Mouse (Mus musculus): ENCODE data around the gene Nle1. TPM values are rescaled to one million over a fixed set of nuclear protein-coding genes. Genes with fewer than 3 reads are reported as not detected.

Nle1 gene
- polyA plus RNA-seq, 1 experiment = 3.8 TPM

GRCm38 (mm10) chr11:82891936-82892335, 16.3 kb downstream of the Nle1 start, which contains the start of gene Fndc8:
Gene Fndc8, plus strand, starts transcription at chr11:82892124.
- no peak for TF ChIP-seq CTCF (IDR thresholded peaks at IDR 0.05; ENCODE audit: low read depth, low read length)
- no peak for TF ChIP-seq POLR2A (IDR thresholded peaks at IDR 0.05; ENCODE audit: borderline replicate concordance, low read depth, low read length)
- no peak within 1 kb of the TSS for H3K27ac ChIP-seq (ENCODE audit: insufficient read depth, low read depth, low read length)
- no peaks in the 10 kb centered on the region for H3K4me1 ChIP-seq (ENCODE audit: control insufficient read depth, insufficient read depth, low read length)
- no peak within 1 kb of the TSS for H3K4me3 ChIP-seq (ENCODE audit: insufficient read depth, low read length)

DNA sequence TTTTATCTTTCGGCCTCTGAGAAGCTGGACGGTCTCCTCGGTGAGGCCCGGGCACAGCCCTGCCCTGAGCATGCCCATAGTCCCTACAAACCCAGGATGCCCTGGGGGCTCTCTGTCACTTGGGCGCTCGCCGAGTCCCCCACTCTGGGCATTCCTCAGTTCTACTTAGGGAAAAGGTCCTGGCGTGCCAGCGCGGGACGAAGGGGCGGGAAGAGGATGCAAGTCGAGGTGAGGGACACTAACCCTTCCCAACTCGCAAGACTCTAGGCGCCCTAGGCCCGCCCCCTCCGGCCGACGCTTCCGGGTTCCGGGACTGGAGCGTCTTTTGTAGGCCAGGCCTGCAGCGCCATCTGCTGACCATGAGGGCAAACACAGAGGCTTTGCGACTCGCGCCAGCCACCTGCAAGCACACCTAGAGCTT, 17.9 kb downstream of the Nle1 start, which contains the start of gene Rad51d:
Rad51d (minus strand) TSS at position 273 of the 421 bp plus-strand sequence.
- TF ChIP-seq CTCF (IDR thresholded peaks at IDR 0.05; ENCODE audit: low read depth, low read length) = peak; percentile 51
- no peak for TF ChIP-seq POLR2A (IDR thresholded peaks at IDR 0.05; ENCODE audit: borderline replicate concordance, low read depth, low read length)
- Histone ChIP-seq H3K27ac (ENCODE audit: insufficient read depth, low read depth, low read length) (peak within 1 kb of the TSS; percentile 40), H3K4me3 (ENCODE audit: insufficient read depth, low read length) (peak within 1 kb of the TSS; percentile 89), H3K4me1 (ENCODE audit: control insufficient read depth, insufficient read depth, low read length) (no peaks in the 10 kb centered on the region)

GRCm38 (mm10) chr11:82889524-82890341, 18.5 kb downstream of the Nle1 start:
- Histone ChIP-seq H3K27ac (ENCODE audit: insufficient read depth, low read depth, low read length) (peak overlapping the region; percentile 40), H3K4me3 (ENCODE audit: insufficient read depth, low read length) (peak overlapping the region; percentile 89), H3K4me1 (ENCODE audit: control insufficient read depth, insufficient read depth, low read length) (no peaks in the 10 kb centered on the region)
- TF ChIP-seq POLR2A (IDR thresholded peaks at IDR 0.05; ENCODE audit: borderline replicate concordance, low read depth, low read length) = no peak
- no peak for TF ChIP-seq CTCF (IDR thresholded peaks at IDR 0.05; ENCODE audit: low read depth, low read length)

DNA sequence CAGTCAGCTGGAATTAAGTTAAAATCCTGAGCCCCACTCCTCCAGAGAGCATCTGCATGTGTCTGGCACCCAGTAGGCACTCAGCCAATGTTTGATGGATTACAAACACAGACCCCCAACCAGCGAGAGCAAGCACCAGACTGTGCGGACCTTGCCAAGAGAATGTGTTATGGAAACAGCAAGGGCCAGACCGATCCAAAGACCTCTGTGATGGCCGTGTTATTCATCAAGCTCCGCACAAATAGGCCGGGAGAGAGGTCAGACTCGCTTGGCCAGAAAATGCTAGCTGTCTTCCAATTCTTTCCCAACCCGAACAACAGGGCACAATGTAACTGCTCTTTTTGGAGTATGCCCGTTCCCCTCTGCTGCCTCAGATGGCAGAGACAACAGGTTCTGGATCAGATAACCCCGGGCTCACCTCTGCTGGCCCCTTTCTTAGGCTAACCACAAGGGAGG, 19.7 kb downstream of the Nle1 start:
- Histone ChIP-seq H3K4me3 (ENCODE audit: insufficient read depth, low read length) (no peak overlapping the region), H3K27ac (ENCODE audit: insufficient read depth, low read depth, low read length) (no peak overlapping the region)

DNA sequence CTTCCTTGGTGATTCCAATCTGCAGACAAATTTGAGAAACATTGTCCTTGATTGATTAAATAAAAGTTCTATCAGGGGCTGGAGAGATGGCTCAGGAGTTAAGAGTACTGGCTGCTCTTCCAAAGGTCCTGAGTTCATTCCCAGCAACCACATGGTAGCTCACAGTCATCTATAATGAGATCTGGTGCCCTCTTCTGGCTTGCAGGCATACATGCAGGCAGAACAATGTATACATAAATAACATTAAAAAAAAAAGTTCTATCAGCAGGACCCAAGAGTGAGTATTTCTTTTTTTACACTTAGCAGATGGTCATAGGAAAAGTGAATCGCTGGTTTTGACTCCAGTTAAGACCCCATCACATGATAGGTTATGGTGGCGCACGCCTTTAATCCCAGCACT, 21.7 kb downstream of the Nle1 start:
- no peak for TF ChIP-seq CTCF (IDR thresholded peaks at IDR 0.05; ENCODE audit: low read depth, low read length)
- no peak for TF ChIP-seq POLR2A (IDR thresholded peaks at IDR 0.05; ENCODE audit: borderline replicate concordance, low read depth, low read length)
- no peak overlapping the region for H3K4me3 ChIP-seq (ENCODE audit: insufficient read depth, low read length)
- H3K4me1 ChIP-seq (ENCODE audit: control insufficient read depth, insufficient read depth, low read length) = no peaks in the 10 kb centered on the region
- H3K27ac ChIP-seq (ENCODE audit: insufficient read depth, low read depth, low read length) = no peak overlapping the region

More for the DNA sequence above, 19.7 kb downstream of the Nle1 start:
- TF ChIP-seq POLR2A (IDR thresholded peaks at IDR 0.05; ENCODE audit: borderline replicate concordance, low read depth, low read length) (no peak), CTCF (IDR thresholded peaks at IDR 0.05; ENCODE audit: low read depth, low read length) (no peak)
- no peaks in the 10 kb centered on the region for H3K4me1 ChIP-seq (ENCODE audit: control insufficient read depth, insufficient read depth, low read length)

GRCm38 (mm10) chr11:82883180-82883579, 25.0 kb downstream of the Nle1 start:
- Histone ChIP-seq H3K27ac (ENCODE audit: insufficient read depth, low read depth, low read length) (no peak overlapping the region), H3K4me3 (ENCODE audit: insufficient read depth, low read length) (no peak overlapping the region), H3K4me1 (ENCODE audit: control insufficient read depth, insufficient read depth, low read length) (no peaks in the 10 kb centered on the region)
- TF ChIP-seq CTCF (IDR thresholded peaks at IDR 0.05; ENCODE audit: low read depth, low read length) (no peak), POLR2A (IDR thresholded peaks at IDR 0.05; ENCODE audit: borderline replicate concordance, low read depth, low read length) (no peak)

- no peak overlapping the region for H3K4me3 ChIP-seq (ENCODE audit: insufficient read depth, low read length)
- no peak overlapping the region for H3K27ac ChIP-seq (ENCODE audit: insufficient read depth, low read depth, low read length)
- TF ChIP-seq POLR2A (IDR thresholded peaks at IDR 0.05; ENCODE audit: borderline replicate concordance, low read depth, low read length) (no peak), CTCF (IDR thresholded peaks at IDR 0.05; ENCODE audit: low read depth, low read length) (no peak)
- no peaks in the 10 kb centered on the region for H3K4me1 ChIP-seq (ENCODE audit: control insufficient read depth, insufficient read depth, low read length)
These were observed 30.4 kb downstream of the Nle1 start for GRCm38 (mm10) chr11:82877726-82878344.

DNA sequence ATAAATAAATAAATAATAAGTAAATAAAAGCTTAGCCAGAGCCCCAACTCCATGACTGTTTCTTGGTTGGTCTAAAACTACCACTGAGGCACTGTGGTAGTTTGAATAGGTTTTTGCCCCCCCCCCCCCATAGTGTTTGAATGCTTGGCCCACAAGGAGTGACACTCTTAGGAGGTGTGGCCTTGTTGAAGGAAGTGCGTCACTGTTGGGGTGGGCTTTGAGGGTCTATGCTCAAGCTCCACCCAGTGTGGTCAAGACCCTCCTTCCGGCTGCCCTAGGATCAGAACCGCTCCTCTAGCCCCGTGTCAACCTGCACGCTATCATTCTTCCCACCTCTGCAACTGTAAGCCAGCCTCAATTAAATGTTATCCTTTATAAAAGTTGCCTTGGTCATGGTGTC, 32.6 kb downstream of the Nle1 start:
- H3K4me3 ChIP-seq (ENCODE audit: insufficient read depth, low read length) = no peak overlapping the region
- H3K27ac ChIP-seq (ENCODE audit: insufficient read depth, low read depth, low read length) = no peak overlapping the region
- no peaks in the 10 kb centered on the region for H3K4me1 ChIP-seq (ENCODE audit: control insufficient read depth, insufficient read depth, low read length)
- TF ChIP-seq CTCF (IDR thresholded peaks at IDR 0.05; ENCODE audit: low read depth, low read length) (no peak), POLR2A (IDR thresholded peaks at IDR 0.05; ENCODE audit: borderline replicate concordance, low read depth, low read length) (no peak)

- H3K4me1 ChIP-seq (ENCODE audit: control insufficient read depth, insufficient read depth, low read length) = no peaks in the 10 kb centered on the region
- H3K27ac ChIP-seq (ENCODE audit: insufficient read depth, low read depth, low read length) = no peak overlapping the region
- TF ChIP-seq POLR2A (IDR thresholded peaks at IDR 0.05; ENCODE audit: borderline replicate concordance, low read depth, low read length) (no peak), CTCF (IDR thresholded peaks at IDR 0.05; ENCODE audit: low read depth, low read length) (no peak)
- no peak overlapping the region for H3K4me3 ChIP-seq (ENCODE audit: insufficient read depth, low read length)
These were observed 33.3 kb downstream of the Nle1 start for GRCm38 (mm10) chr11:82874924-82875323.

GRCm38 (mm10) chr11:82871031-82871446, 37.2 kb downstream of the Nle1 start, which contains the start of gene Rffl:
Gene Rffl, minus strand, starts transcription at chr11:82871210.
- Histone ChIP-seq H3K27ac (ENCODE audit: insufficient read depth, low read depth, low read length) (peak within 1 kb of the TSS; percentile 90), H3K4me1 (ENCODE audit: control insufficient read depth, insufficient read depth, low read length) (peaks cover 20% of the 10 kb centered on the region), H3K4me3 (ENCODE audit: insufficient read depth, low read length) (peak within 1 kb of the TSS; percentile 84)
- TF ChIP-seq POLR2A (IDR thresholded peaks at IDR 0.05; ENCODE audit: borderline replicate concordance, low read depth, low read length) = no peak
- TF ChIP-seq CTCF (IDR thresholded peaks at IDR 0.05; ENCODE audit: low read depth, low read length) = peak; percentile 38; the same call in 1 of the 2 replicates

Measured in bone marrow macrophage, adult 2 months (primary cell).